Mouse (Mus musculus) kidney, adult 18-20 months (tissue): ENCODE measurements around the gene Nr1h2.

Experiments used
- DNase-seq: peaks from one replicate; pipeline ENCODE4 v3.0.0; 2021

The Nr1h2 gene

DNA sequence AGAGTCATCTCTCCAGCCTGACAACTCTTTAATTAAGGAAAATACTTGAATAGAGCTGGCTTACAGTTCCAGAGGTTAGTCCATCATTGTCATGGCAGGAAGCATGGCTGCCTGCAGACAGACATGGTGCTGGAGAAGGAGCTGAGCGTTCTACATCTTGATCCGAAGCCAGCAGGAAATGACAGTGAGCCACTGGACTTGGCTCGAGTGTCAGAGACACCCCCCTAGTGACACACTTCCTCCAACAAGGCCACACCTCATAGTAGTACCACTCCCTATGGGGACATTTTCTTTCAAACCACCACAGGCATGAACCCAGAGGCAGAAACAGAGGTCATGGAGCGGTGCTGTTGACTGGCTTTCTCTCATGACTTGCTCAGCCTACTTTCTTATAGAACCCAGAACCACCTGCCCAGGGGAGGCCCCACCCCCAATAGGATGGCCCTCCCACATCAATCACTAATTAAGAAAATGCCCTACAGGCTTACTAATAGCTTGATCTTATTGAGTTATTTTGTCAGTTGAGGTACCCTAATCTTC lies 30.6 kb upstream of the Nr1h2 start:
- no peak for DNase-seq

DNA sequence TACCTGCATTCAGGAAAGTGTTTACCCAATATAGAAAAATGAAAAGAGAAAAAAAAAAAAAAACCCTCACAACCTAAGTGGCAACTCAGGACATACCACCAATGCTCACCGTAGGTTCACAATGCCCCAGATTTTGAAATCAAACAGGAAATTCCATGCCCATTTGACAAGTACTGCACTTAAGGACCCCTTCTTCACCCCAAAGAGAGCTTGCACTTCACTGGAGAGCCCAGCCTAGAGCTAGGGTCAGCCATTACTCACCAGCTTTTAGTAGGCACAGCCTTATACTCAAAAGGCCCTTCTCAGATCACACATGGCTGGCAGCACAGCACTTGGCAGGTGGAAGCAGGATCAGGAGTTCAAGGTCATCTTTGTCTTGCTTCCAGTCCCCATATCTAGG lies 29.4 kb upstream of the Nr1h2 start:
- no peak for DNase-seq

DNA sequence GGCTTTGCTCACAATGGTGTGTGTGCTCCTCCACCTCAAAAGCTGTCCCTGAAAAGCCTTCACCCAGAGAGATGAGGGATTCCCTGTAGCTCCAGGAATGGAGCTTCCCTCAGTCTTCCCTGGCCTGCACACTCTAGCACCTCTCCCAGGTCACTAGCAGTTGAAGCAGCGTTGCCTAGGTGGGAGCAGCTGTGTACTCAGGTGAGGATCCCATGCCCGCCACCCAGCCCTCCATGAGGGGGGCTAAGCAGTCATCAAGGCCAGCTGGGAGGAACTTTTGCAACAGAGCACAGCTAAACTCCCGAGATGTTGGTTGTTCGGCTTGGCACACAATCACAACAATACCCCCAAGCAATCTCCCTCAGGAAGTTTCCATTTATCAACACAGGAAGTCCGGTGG lies 29.0 kb upstream of the Nr1h2 start:
- no peak for DNase-seq

DNA sequence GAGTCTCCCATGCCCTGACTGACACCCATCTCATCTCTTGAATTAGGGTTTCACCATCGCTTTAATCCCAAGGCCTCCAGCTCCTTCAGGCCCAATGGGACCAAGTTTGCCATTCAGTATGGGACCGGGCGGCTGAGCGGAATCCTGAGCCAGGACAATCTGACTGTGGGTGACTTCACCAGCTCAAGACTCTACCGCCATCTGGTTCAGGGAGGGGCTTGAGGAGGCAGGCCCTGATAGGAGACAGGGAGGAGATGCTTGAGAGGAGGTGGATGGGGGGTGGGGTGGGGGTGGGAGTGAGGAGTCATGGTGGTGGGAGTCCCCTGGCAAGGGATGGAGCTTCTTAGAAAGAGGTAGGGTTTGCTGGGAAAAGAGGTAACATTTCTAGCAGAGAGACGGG lies 27.9 kb upstream of the Nr1h2 start:
- DNase-seq = no peak

DNA sequence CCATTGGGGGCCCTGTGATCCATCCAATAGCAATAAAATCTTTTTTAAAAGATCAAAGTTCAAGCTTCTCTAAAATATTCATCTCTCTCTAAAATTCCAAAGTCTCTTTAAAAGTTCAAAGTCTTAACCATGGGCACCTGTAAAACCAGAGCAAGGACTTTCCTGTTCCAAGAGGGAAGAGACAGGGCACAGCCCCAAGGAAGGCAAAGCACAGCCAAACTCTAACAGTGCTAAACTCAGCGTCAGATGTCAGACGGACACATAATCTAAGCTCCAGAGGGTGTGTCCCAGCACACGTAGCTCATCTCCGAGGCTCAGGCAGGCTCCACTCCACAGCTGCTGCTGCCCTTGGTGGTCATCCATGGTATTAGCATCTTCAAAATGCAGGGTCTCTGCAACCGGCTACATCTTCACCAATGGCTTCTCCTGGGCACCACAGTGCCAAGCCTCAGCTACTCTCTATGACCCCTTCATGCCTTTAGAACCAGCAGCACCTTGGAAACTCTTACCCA lies 22.6 kb upstream of the Nr1h2 start:
- no peak for DNase-seq

DNA sequence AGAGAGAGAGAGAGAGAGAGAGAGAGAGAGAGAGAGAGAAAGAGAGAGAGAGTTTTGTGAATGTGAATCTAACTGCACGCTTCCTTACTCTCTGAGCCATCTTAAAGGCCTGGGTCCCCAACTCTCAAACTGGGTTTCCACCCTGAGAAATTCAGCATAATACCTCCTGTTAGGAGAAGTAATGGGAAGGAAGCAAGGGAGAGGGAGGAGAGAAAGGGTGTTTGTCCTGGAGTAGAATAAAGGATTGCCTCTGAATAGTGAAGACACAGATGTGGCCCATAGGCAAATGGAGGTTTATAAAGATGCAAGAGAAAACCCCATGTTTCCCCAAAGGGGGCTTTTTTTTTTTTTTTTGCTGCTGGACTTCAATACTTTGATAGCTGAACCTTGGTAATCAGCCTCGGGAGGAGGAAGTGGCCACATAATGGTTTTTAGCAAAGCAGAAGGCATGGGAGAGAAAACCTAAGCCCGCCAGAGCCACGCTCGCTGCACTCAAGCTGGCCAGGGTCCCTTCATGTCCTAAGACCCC lies 19.3 kb upstream of the Nr1h2 start:
- no peak for DNase-seq

DNA sequence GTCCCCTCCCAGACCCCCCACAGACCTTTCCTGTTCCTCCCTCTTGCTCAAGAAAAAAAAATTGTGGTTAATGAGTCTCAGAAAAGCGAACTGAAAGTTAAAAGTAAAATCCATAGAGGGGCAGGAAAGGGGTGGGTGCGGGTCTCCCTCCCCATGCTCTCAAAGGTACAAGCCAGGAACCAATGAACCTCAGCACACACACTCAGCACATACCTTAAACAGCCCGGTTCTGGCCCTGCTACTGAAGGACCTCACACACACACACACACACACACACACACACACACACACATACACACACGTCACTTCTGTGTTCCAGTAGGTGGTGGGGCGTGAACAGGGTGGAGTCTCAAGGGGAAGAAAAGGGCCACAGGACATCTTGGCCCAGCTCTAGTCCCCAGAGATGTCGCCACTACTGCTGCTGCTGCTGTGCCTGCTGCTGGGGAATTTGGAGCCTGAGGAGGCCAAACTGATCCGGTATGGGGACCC lies 18.5 kb upstream of the Nr1h2 start, which contains the start of gene Napsa:
Gene Napsa (plus strand): TSS at position 168 of the 489 bp plus-strand sequence.
- peak; percentile 67 for DNase-seq

DNA sequence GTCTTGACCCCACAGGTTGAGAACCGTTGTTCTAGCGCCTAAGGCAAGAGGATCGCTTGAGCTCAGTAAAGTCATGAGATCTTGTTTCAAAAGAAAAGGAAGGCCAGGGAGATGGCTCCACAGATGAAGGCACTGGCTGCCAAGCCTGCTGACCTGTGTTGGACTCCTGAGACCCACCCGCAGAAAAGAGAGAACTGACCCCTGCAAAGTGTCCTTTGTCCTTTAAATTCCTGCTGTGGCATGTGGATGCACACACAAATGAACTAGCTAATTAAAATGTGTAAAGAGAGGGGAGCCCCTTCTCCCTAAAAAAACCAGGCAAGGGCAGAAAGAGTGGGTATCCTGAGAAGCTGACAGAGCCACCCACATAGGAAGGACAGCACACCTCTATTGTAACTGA lies 18.1 kb upstream of the Nr1h2 start:
- DNase-seq = peak; percentile 56

DNA sequence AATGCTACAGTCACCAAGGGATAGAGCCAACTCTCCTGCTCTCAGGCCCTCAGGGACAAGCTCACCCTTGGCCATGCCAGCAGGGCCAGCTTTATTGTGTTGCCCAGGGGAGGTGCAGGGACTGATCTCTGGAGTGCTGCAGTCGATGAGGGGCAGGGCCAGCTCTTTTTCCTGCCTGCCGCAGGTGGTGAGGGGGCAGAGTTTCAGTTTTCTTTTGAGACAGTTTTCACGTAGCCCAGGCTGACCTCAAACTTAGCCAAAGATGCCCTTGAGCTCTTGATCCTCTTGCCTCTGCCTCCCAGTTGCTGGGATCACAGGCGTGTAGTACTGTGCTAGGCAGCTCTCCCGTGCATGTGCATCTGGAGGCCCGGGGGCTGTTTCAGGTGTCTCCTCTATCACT lies 17.2 kb upstream of the Nr1h2 start:
- DNase-seq = no peak

DNA sequence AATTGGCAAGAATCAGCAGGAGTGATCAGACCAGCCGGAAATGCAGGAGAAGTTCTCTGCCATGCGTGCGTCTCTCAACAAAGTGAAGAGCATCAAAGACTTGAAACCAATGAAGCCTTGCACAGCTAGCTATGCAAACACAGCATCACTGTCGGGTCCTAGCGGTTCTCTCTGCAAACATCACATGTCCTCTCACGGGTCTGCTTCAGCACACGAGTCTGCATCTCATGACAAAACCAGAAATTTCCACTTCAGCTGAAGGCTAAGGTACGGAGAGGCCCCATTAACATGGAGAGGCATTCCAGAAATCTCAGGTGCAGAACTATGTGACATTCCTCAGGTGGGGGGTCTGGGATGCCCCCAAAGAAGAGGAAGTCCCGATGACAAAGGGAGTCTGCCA lies 15.1 kb upstream of the Nr1h2 start:
- DNase-seq = no peak

DNA sequence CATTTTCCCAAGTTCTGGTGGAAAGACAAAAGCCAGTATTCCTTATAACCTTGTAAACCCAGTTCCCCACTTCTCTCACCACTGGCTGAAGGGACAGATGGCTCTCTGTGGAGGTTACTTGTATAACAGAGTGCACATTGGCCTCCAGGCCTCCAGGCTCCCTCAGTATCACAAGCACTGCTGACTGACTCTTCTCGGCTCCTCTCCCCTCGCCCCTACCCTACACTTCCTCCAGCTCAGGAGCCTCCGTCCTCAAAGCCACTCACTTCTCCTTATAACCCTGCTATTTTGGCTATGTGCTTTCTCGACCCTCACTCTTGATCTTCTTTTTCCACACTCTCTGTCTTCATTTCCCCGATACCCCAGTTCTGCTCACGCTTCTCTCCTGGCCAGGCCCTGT lies 11.7 kb upstream of the Nr1h2 start:
- DNase-seq = no peak

DNA sequence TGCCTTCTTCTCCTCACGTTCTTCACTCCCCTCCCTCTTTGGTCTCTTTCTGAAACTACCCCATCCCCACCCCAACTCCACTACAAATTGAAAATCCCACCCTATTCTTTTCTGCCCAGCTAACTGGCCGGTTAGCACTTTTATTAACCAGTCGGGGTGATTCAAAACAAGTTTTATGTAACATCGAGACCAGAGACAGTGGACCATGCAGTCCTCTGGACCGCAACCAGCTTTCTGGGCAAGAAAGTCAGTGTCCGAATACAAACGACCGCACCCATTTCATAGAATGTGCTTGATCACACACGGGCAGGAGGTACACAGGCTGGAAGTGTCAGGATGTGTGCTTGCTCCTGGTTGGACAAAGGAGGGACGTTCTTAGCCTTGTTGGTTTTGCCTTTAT lies 10.7 kb upstream of the Nr1h2 start:
- no peak for DNase-seq

DNA sequence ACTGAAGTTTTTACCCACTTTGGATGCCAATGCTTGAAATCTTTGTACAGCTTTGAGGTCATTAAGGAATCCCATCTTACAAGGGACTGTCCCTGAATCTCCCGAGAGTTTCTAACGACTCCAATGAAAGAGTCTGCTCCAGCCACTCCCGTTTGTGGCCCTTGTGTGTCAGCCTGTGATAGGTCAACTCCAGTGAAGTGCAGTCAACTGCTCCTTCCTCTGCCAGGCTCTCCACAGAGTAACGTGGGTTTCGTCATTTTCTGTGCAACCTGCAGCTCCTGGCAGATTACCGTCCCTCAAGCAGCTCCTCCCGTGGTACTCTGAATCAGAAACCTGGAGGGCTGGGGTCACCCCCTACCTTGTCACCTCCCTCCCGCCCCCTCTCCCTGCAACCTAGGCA lies 9.5 kb upstream of the Nr1h2 start:
- DNase-seq = no peak

DNA sequence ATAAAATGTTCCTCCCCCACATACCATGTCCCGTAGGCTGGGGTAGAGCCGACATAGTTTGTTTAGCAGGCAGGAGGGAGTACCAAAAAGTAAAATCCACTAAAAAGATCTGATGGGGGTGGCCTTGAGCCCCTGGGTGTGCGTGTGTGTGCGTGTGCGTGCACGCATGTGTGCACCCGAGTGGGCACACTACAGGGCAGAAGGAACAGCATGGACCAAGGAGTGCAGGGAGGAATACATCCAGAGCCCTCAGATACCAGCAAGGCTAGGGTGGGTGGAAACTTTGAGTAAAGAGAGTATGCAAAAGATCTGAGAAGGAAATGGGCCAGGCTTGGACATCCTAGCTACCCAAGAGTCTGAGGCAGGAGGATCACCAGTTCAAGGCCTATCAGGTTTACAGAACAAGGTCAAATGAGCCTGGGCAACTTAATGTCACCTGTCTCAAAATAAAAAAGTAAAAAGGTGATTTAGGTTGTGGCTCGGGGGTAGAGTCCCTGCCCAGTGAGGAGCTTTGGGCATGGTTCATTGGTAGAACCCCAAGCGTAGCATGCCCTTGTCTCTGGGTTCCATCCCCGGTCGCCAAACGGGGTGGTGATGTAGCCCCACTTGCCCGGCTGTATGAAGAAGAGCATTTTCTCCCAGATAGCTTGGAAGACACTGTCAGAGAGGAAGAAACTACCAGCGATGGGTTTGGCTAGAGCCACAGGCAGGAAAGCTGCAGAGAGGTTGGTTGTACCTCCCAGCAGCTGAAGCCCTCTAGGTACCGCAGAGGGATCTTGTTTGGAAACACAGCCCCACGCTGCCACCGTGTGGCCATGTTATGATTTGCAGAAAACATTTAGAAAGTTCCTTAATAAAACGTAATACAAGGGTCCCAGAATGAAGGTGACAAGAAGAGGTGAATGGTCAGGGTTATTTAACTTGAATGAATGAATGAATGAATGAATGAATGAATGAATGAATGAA lies 7.0 kb upstream of the Nr1h2 start:
- DNase-seq = peak; percentile 86

DNA sequence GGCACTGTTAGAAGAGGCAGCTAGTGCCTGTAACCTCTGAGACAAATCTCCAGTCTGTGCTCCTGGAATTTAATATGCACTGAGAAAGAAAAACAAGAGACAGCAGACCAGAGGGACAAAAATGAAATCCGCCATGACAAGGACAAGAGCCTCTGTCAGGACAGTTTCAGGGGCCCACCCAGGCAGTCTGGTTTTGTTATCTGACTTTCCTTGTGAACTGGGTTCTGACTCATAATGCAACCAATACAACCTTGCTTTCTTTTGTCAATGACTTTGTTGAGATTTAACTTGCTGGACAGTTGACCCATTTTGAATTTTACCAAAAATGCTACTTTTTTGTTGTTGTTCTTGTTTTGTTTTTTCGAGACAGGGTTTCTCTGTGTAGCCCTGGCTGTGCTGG lies 3.9 kb upstream of the Nr1h2 start:
- DNase-seq = no peak

DNA sequence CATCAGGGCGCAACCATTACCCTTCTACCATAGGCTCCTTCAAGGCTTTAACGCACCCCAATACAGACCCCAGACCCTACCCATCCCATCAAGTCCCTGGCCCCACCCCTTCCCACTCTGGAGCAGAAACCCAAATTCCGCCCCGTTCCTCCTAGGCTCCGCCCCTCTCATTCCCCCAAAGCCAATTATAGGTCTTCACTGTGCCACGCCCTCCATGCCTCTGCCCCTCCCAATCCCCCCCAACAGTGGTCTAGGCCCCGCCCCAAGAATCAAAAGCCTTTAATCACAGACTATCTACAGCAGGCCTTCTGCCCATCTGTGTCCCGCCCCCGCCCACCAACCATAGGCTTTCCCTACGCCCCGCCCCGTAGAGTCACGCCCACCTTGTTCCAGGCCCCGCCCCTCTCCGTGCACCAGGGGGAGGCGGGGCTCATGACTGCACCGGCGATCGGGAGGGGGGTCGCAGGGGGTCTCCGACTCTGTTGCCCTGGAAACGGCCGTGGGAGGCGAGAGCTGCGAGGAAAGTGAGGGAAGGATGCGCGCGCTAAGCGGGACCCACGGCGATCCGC lies 471 bp downstream of the Nr1h2 start:
- peak; percentile 75 for DNase-seq

DNA sequence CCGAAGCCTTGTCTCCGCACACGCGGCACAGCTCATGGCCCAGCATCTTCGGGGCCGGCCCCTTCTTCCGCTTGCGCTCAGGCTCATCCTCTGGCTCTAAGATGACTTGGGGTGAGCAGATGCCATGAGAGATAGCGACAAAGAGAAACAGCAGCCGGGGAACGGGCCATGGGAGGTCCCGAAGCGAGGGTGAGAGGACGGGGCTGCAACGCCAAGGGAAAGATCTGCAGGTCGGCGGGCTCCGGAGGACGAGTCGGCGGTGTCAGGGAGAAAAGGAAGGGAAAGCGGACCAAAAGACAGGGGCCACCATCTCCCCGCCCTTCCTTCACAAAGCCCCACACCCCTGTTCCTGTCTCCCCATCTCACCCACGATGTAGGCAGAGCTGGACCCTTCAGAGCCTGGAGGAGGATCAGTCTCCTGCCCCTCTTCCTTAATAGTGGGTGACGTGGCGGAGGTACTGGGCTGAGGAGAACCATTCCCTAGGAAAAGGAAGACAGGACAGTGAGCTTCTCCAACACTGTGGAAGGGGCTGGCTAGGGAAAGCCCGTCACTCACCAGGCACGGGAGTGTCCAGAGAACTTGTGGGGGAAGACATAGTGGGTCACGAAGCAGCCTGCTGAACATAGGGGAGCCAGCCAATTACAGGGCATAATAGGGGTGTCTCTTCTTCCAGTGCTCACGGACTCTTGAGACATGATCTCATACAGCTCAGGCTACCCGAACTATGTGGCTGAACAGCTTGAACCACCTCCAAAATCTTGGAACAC lies 1.4 kb downstream of the Nr1h2 start:
- DNase-seq = no peak

DNA sequence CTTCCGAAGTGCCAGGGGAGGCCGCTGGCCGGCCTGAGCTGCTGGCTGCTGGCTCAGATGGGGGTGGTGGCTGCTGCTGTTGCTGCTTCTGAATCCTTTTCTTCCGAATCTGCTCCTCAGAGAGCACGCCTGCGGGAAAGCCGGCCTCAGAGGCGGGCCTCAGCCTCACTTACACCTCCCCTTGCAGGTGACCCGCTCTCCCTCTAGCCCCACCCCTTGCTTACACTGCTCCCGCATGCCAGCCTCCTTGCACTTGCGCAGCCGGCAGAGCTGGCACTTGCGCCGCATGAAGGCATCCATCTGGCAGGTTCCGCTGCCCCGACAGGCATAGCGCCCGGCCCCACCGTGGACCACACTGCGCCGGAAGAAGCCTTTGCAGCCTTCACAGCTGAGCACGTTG lies 2.0 kb downstream of the Nr1h2 start:
- DNase-seq = no peak

DNA sequence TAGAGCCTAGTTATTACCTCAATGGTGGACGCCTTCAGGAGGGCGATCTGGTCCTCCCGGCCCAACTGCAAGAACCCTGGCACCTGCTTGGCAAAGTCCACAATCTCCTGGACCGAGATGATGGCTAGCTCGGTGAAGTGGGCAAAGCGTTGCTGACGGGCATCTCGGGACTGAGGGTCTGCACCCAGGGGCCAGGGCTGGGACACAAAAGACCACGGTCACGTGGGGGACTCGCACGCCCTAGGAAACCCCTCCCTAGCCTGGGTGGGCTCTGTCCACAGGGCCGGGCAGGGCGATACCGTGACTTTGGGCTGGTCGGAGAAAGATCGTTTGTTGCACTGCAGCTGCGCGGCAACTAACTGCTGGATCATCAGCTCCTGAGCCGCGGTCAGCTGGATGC lies 2.5 kb downstream of the Nr1h2 start:
- no peak for DNase-seq

DNA sequence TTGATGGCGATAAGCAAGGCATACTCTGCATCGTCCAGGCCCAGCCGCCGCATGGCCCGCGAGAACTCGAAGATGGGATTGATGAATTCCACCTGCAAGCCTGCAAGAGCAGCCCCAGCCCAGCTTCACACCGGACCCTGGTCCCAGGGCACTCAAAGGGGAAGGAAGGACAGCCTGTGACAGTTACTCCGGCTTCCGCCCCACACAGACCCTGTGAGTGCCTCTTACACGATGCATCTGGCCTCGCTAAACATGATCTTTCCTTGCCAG lies 3.4 kb downstream of the Nr1h2 start:
- no peak for DNase-seq

DNA sequence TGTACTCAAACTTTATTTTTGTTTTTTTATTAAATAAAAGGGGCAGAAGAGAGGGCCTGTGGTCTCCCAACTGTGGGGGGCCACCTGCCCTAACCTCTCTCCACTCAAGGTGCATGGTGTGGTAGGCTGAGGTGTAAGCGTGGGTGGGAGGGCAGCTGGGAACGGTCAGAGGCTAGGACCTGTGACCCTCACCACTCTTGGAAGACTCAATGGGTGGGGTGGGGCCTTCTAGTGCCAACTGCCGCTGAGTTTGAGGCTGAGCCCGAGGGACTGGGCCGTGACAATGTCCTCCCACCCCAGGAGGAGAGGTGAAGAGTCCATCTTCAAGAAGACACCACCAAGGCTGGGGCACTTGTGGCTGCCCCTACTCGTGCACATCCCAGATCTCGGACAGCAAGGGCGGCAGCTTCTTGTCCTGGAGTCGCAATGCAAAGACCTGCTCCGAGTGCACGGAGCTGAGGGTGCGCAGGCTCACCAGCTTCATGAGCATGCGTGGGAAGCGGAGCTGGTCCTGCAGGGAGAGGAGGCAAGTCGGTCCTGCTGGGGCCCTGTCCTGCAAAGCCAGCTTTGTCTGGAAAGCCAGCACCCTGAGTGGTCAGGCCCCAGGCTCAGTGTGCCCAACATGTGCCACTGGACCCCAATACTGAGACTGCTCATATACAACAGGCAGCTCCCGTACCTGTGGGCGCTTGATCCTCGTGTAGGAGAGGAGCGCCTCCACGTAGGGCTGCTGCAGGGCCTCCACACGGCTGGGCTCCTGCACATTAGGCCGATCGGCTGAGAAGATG lies 3.9 kb downstream of the Nr1h2 start:
- no peak for DNase-seq

DNA sequence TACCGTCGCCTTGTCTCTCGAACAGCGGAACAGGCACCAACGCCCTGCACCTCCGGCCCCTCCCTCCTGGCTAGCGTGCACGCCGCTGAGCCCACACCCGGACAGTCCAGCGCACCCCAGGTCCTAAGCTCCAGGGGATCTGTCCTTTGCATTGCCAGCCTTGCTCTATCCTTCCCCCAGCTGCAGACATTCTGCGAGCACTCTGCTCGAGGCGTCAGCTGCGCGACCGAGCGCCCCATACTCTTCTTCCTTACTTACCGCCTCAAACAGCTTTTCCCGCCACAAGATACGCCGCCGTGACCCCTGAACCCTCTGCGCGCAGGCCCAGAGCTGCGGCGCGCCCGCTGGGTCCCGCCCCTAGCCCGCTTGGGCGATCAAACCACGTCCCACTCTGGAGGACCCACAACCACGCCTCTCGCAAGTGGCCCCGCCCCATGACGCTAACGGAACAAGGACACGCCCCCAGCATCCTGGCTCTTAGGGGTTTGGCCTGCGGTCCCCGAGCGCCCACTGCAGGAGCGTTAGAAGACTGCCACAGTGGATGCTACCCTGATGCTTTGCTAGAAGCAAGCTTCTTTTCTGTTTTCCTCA lies 5.2 kb downstream of the Nr1h2 start, which contains the start of gene Pold1:
Gene Pold1 (minus strand): TSS at position 353 of the 591 bp plus-strand sequence.
- peak; percentile 100 for DNase-seq
